Mouse (Mus musculus) liver, embryonic 18 days (tissue): ENCODE measurements around the gene Fam171a2. TPM values are rescaled to one million over a fixed set of nuclear protein-coding genes. Genes with fewer than 3 reads are reported as not detected.

ENCODE experiments used
- polyA plus RNA-seq: library from polyadenylated mRNA; depleted of rRNA; stranded (reverse); fragments of >200 nt; gene quantifications from 2 replicates; pipeline ENCODE4 v1.2.3, GENCODE M21; 2012; rRNA removed

The Fam171a2 gene
- 1.7 and 2.3 TPM in 2 replicates for polyA plus RNA-seq

DNA sequence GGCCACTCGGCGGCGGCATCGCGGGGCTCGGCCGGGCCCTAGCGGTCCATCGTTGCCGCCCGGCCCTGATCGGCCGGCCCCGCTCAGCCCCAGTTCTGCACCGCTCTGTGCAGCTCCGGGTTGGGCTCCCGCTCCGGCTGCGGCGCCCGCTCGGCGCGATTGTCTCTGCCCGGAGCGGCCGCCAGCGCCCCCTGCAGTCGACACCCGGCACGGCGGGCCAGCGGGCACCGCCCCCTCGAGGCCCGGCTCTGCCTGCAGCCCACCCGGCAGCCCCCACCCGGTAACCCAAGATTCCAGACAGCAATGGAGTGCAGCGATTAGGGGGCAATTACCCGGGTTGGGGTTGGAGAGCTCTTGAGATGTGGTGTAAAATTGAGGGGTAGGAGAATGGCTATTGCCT, at the start of gene Fam171a2:
Fam171a2 (minus strand) TSS at position 186 of the 400 bp plus-strand sequence.

DNA sequence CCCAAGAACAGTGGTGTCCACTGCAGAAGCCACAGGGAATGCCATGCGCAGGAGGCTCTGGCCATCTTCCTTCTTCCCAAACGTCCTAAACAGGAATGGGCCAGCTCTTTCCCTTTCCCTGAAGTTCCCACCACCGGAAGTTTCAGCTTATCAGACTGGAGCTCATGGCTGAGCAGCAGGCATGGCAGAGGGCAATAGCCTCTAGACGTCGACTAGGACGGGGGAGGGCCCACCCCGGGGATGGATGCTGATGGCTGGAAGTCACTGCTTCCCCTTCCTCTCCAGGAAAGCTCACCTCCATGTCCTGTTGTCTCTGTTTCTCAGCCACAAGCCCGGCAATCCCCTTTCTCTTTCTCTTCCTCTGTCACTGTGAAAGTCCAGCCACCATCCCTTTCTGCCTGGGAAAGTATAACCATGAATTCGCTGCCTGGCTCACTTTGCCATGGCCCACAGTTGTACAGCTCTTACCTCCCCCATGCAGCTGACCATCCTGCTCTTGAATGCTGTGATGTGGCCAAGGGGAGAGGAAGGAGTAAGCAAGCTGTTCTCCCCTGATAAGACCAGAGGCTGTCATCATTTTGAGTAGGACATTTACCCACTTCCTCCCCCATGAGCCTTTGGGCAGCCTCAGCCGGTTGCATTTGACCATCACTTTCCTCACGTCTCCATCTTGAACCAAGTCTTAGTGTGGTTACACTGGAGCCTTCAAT, 22.3 kb upstream of the Fam171a2 start, which contains the start of gene Itga2b:
Itga2b (minus strand) TSS at position 475 of the 710 bp plus-strand sequence.

GRCm38 (mm10) chr11:102430121-102431017, 17.1 kb downstream of the Fam171a2 start, which contains the start of gene Grn:
Gene Grn (plus strand): TSS chr11:102430315.

DNA sequence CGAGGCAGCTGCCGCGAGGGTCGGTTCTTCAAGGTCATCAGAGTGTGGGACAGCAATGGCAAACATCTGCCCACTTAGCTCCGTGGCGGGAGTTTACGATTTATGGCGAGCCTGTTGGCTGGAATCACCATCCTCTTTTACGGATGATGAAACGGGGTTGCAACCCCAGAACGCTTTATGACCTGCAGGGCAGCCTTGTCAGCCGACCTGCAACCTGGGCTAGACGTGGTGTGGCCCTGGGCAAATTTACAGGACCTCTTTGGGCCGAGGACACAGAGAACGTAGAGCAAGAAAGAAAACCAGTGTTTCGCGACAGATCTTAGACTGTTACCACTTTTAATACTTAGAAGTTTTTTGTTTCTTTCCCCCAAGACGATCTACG, 39.7 kb downstream of the Fam171a2 start, which contains the start of gene Slc25a39:
Slc25a39 (minus strand) TSS at position 113 of the 382 bp plus-strand sequence.

GRCm38 (mm10) chr11:102393238-102393634, 54.2 kb downstream of the Fam171a2 start, which contains the start of gene Rundc3a:
Gene Rundc3a (plus strand): TSS chr11:102393403.

Other genes starting within 250 kb of the Fam171a2 start
- gene Hdac5, start 217.5 kb downstream of the Fam171a2 start, polyA plus RNA-seq: 23.1 and 27.8 TPM in 2 replicates
- gene BC030867, start 198.8 kb downstream of the Fam171a2 start, polyA plus RNA-seq: 4.9 and 5.0 TPM in 2 replicates
- 0.20 and 0.26 TPM in 2 replicates for gene Asb16, start 178.9 kb downstream of the Fam171a2 start, polyA plus RNA-seq
- 21.9 and 22.2 TPM in 2 replicates for gene Tmub2, start 162.8 kb downstream of the Fam171a2 start, polyA plus RNA-seq
- gene Atxn7l3, start 151.1 kb downstream of the Fam171a2 start, polyA plus RNA-seq: 10.8 and 12.7 TPM in 2 replicates
- 24.8 and 26.1 TPM in 2 replicates for gene Ubtf, start 127.9 kb downstream of the Fam171a2 start, polyA plus RNA-seq
- 295 and 300 TPM in 2 replicates for gene Slc4a1, start 81.5 kb downstream of the Fam171a2 start, polyA plus RNA-seq
- gene Rundc3a, start 54.3 kb downstream of the Fam171a2 start, polyA plus RNA-seq: 0.50 and 0.54 TPM in 2 replicates
- gene Slc25a39, start 39.7 kb downstream of the Fam171a2 start, polyA plus RNA-seq: 199 and 201 TPM in 2 replicates
- gene Grn, start 17.4 kb downstream of the Fam171a2 start, polyA plus RNA-seq: 54.1 and 57.5 TPM in 2 replicates
- gene Itga2b, start 22.4 kb upstream of the Fam171a2 start, polyA plus RNA-seq: 22.7 and 27.8 TPM in 2 replicates
- 5.3 and 6.3 TPM in 2 replicates for gene Gpatch8, start 108.7 kb upstream of the Fam171a2 start, polyA plus RNA-seq
- gene Gm11627, start 131.8 kb upstream of the Fam171a2 start, polyA plus RNA-seq: 0.13 and 0.16 TPM in 2 replicates
- 0.73 and 0.80 TPM in 2 replicates for gene Fzd2, start 156.7 kb upstream of the Fam171a2 start, polyA plus RNA-seq
- gene Meioc, start 216.0 kb upstream of the Fam171a2 start, polyA plus RNA-seq: 0.01 and 0.03 TPM in 2 replicates